Mouse (Mus musculus) kidney, postnatal 0 days (tissue): Measurements from ENCODE around the gene Mybpc3. TPM values are rescaled to one million over a fixed set of nuclear protein-coding genes. Genes with fewer than 3 reads are reported as not detected.
A peak's percentile ranks its signal among the peaks of the same experiment; 100 is the strongest.

Experiments used
- ATAC-seq: fragments of 200-750 bp; cut with Nextera tagmentation; replicated peaks from 2 replicates; pipeline ENCODE4 v1.8.0; 2017; ENCODE audit warnings: low read depth, moderate number of reproducible peaks, moderate TSS enrichment, moderate library complexity; ENCODE audit not compliant: low FRiP score
- DNase-seq: peaks from one replicate; pipeline ENCODE4 v3.0.0-alpha.2; 2016; ENCODE audit warnings: low spot score
- H3K27ac ChIP-seq: fragments of 300-500 bp; sonication (generic); 2 replicates; pipeline ENCODE4 v1.5.1; 2014; ENCODE audit warnings: mild to moderate bottlenecking
- H3K27me3 ChIP-seq: fragments of 300-500 bp; sonication (generic); 2 replicates; pipeline ENCODE4 v1.6.1; 2014; ENCODE audit warnings: low read length, mixed read lengths; ENCODE audit not compliant: insufficient read depth
- H3K36me3 ChIP-seq: fragments of 300-500 bp; sonication (generic); 2 replicates; pipeline ENCODE4 v1.6.1; 2014; ENCODE audit warnings: low read length, mixed read lengths; ENCODE audit not compliant: insufficient read depth
- H3K4me1 ChIP-seq: fragments of 300-500 bp; sonication (generic); replicated peaks from 2 replicates; pipeline ENCODE4 v1.6.1; 2014; ENCODE audit warnings: antibody characterized with exemption, low read length, mixed read lengths; ENCODE audit not compliant: insufficient read depth
- H3K4me2 ChIP-seq: fragments of 300-500 bp; sonication (generic); 2 replicates; pipeline ENCODE4 v1.6.1; 2014; ENCODE audit warnings: mild to moderate bottlenecking, low read length, moderate library complexity, mixed read lengths
- H3K4me3 ChIP-seq: fragments of 300-500 bp; sonication (generic); replicated peaks from 2 replicates; pipeline ENCODE4 v1.5.1; 2014; ENCODE audit warnings: low read depth, low read length
- H3K9ac ChIP-seq: fragments of 300-500 bp; sonication (generic); 2 replicates; pipeline ENCODE4 v1.6.1; 2014; ENCODE audit warnings: low read depth, low read length
- H3K9me3 ChIP-seq: fragments of 300-500 bp; sonication (generic); replicated peaks from 2 replicates; pipeline ENCODE4 v1.6.1; 2016; ENCODE audit warnings: low read length, inconsistent platforms, mixed read lengths
- CTCF ChIP-seq: IDR thresholded peaks from 2 replicates; pipeline ENCODE4 v1.5.1; 2016; ENCODE audit warnings: antibody characterized with exemption, low read depth, mild to moderate bottlenecking, moderate library complexity
- WGBS: fragments of 180-500 bp; shearing (Covaris S2); extraction: QIAGEN DNeasy Blood & Tissue Kit; methylation state at CpG from one replicate; pipeline ENCODE4 v1.1.7; 2014; 5-methylcytosine and 5-hydroxymethylcytosine counted together
- polyA plus RNA-seq: library from polyadenylated mRNA; unstranded; fragments of >200 nt; fragmentation: Nextera tagmentation; extraction: Ambion mirVana; gene quantifications from 2 replicates; pipeline ENCODE4 v1.2.1, GENCODE M21; 2015

Gene Mybpc3
- polyA plus RNA-seq, 1 experiment from 2014 or later: 0.13 TPM

GRCm38 (mm10) chr2:91112491-91112890 is 5.5 kb upstream of the Mybpc3 start:
- H3K4me1 ChIP-seq: peaks cover 7% of the 10 kb centered on the region
- no peak overlapping the region for H3K4me3 ChIP-seq
- H3K4me2 ChIP-seq: no peak overlapping the region
- no peak overlapping the region for H3K27ac ChIP-seq
- no peaks in the 10 kb centered on the region for H3K9me3 ChIP-seq
- H3K9ac ChIP-seq: no peak overlapping the region
- no peak for DNase-seq
- H3K27me3 ChIP-seq: no peaks in the 10 kb centered on the region
- no peak for TF ChIP-seq CTCF
- H3K36me3 ChIP-seq: no peaks in the 10 kb centered on the region
- ATAC-seq: no peak
- 47% methylated on average over 4 of the region's 4 CpGs for WGBS

DNA sequence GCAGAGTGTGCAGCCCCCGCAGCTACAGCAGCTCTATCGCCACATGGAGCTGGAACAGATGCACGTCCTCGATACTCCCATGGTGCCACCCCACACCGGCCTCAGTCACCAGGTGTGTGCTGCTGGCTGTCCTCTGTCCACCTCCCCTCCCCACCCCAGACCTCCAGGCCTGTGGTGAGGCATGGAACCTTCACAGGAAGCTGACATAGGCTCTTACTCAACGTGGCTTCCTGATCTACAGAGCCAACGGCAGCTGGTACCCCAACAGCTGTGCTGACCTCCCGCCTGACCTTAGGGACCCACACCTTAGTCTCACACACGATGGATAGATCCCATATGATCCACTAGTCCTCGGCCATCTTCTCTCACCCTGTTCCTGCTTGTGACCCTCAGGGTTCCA is 4.6 kb upstream of the Mybpc3 start:
- Histone ChIP-seq H3K4me1 (peaks cover 7% of the 10 kb centered on the region), H3K9ac (no peak overlapping the region), H3K4me3 (no peak overlapping the region), H3K9me3 (no peaks in the 10 kb centered on the region), H3K27me3 (no peaks in the 10 kb centered on the region), H3K27ac (no peak overlapping the region), H3K36me3 (no peaks in the 10 kb centered on the region), H3K4me2 (no peak overlapping the region)
- ATAC-seq (no peak), DNase-seq (no peak)
- no peak for TF ChIP-seq CTCF
- WGBS: 69% methylated on average over 10 of the region's 10 CpGs

GRCm38 (mm10) chr2:91113852-91114251 is 4.1 kb upstream of the Mybpc3 start:
- H3K4me2 ChIP-seq: no peak overlapping the region
- H3K9me3 ChIP-seq: no peaks in the 10 kb centered on the region
- no peak for DNase-seq
- 76% methylated on average over 6 of the region's 6 CpGs for WGBS
- peaks cover 7% of the 10 kb centered on the region for H3K4me1 ChIP-seq
- no peak for ATAC-seq
- H3K9ac ChIP-seq: no peak overlapping the region
- no peak overlapping the region for H3K27ac ChIP-seq
- H3K4me3 ChIP-seq: no peak overlapping the region
- H3K27me3 ChIP-seq: no peaks in the 10 kb centered on the region
- H3K36me3 ChIP-seq: no peaks in the 10 kb centered on the region
- no peak for TF ChIP-seq CTCF

- Histone ChIP-seq H3K9ac (peak overlapping the region; percentile 65), H3K4me1 (peaks cover 7% of the 10 kb centered on the region), H3K4me3 (peak overlapping the region; percentile 40), H3K27me3 (no peaks in the 10 kb centered on the region), H3K9me3 (no peaks in the 10 kb centered on the region), H3K27ac (no peak overlapping the region), H3K36me3 (no peaks in the 10 kb centered on the region), H3K4me2 (peak overlapping the region; percentile 93)
- ATAC-seq (peak; percentile 78), DNase-seq (peak; percentile 97)
- 7% methylated on average over 42 of the region's 42 CpGs for WGBS
- TF ChIP-seq CTCF: peak; percentile 100
These were observed 3.0 kb upstream of the Mybpc3 start for GRCm38 (mm10) chr2:91114781-91115577.

DNA sequence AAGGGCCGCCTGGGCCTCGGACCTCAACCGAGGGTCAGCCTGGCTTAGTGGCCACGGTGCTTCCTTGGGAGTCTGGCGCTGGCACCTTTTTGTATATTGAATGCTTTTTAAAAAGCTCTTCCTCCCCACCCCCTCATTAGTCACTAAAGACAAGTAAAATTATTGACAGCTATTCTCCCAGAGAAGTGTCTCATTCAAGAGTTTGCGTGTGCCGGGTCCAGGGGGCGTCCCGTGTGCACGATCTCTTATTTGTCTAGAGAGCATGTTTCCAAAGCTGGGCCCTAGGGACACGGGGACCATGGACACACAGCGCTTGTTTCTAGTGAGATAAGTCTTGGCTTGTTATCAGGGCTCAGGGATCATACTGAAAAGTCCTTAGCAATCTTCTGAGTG is 2.4 kb upstream of the Mybpc3 start:
- no peak for TF ChIP-seq CTCF
- Histone ChIP-seq H3K27me3 (no peaks in the 10 kb centered on the region), H3K4me2 (peak overlapping the region; percentile 93), H3K36me3 (no peaks in the 10 kb centered on the region), H3K27ac (no peak overlapping the region), H3K9ac (peak overlapping the region; percentile 65), H3K4me1 (peaks cover 7% of the 10 kb centered on the region), H3K9me3 (no peaks in the 10 kb centered on the region), H3K4me3 (peak overlapping the region; percentile 40)
- WGBS: 36% methylated on average over 12 of the region's 12 CpGs
- DNase-seq: no peak
- ATAC-seq: no peak

GRCm38 (mm10) chr2:91116842-91117241 is 1.1 kb upstream of the Mybpc3 start:
- H3K4me1 ChIP-seq: peaks cover 7% of the 10 kb centered on the region
- H3K4me3 ChIP-seq: no peak overlapping the region
- no peak for ATAC-seq
- no peaks in the 10 kb centered on the region for H3K36me3 ChIP-seq
- DNase-seq: no peak
- H3K9me3 ChIP-seq: no peaks in the 10 kb centered on the region
- no peak for TF ChIP-seq CTCF
- no peak overlapping the region for H3K4me2 ChIP-seq
- no peak overlapping the region for H3K9ac ChIP-seq
- no peak overlapping the region for H3K27ac ChIP-seq
- no peaks in the 10 kb centered on the region for H3K27me3 ChIP-seq
- WGBS: 84% methylated on average over 5 of the region's 5 CpGs
